Mouse (Mus musculus): ENCODE measurements around the gene Smr2.
"Not testable (repeated sequence)": the region's sequence is repeated elsewhere in the genome, so short reads cannot be mapped to it uniquely, and the experiment has no call there.

Smr2 gene

DNA sequence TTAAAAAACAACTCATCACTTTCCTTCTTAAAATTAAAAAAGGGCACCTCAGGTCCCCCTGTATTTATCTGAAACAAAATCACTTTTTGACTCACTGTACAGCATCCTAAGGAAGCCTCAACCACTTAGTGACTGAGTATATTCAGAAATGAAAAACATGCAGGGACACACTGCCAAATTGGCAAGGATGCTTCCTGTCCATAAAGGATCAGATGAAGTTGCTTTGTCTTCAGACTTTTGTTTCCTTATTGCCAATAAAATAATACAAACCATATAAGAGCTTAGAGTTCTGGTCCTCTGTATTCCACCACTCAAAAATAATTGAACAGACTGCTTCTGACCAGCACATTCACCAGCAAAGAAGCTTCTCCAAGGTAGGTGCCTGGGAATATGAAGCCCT is at the start of gene Smr2:
Gene Smr2 (plus strand): TSS at position 301 of the 400 bp plus-strand sequence.
- DNase-seq (ENCODE audit: low spot score), result not testable (repeated sequence)

DNA sequence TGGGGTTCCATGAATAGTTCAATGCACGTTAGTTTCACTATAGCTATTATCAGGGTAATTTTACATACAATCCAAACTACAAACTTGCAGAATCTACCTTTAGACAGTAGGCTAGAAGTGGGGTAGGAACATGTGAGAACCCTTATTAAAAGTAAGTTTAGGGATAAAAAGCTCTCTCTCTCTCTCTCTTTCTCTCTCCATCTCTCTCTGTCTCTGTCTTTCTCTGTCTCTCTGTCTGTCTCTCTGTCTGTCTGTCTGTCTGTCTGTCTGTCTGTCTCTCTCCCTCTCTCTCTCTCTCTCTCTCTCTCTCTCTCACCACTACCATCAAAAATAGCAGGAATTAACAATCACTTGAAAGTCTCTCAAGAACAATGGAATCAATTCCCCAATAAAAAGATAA is 25.1 kb downstream of the Smr2 start, which contains the start of gene Gm11116:
Gene Gm11116 (minus strand): TSS at position 101 of the 400 bp plus-strand sequence.
- no peak for DNase-seq (ENCODE audit: low spot score)

DNA sequence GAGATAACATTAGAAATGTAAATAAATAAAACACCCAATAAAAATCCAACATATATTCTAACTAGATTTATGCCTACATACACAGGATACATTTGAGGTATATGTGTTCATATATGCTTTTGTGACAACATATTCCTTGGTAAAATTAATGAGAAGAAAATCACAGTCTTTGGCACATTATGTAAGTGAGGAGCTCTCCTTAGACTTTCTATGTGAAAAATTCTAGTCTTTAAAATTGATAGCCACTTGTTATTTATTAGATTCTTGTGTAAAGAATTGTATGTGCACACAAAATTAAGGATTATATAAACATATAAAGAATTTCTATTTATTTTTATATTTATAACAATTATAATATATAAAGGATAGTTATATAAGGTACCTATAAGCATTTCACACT is 67.6 kb downstream of the Smr2 start, which contains the start of gene Gm11115:
Gene Gm11115 (minus strand): TSS at position 101 of the 400 bp plus-strand sequence.
- DNase-seq (ENCODE audit: low spot score), result no peak
